Mouse (Mus musculus) erythroblast, embryonic 14.5 days (primary cell): Measurements from ENCODE around the gene Smyd2. TPM values are rescaled to one million over a fixed set of nuclear protein-coding genes. Genes with fewer than 3 reads are reported as not detected.

Source experiments
- H3K27me3 ChIP-seq: 2 replicates; pipeline ENCODE4 v1.6.1; 2012; ENCODE audit warnings: inconsistent platforms; ENCODE audit not compliant: control insufficient read depth
- H3K36me3 ChIP-seq: 2 replicates; pipeline ENCODE4 v1.6.1; 2012; ENCODE audit warnings: mild to moderate bottlenecking, inconsistent platforms; ENCODE audit not compliant: control insufficient read depth
- H3K4me1 ChIP-seq: 2 replicates; pipeline ENCODE4 v1.6.1; 2012; ENCODE audit warnings: inconsistent platforms; ENCODE audit not compliant: control insufficient read depth
- H3K4me3 ChIP-seq: replicated peaks from 2 replicates; pipeline ENCODE3; 2012; ENCODE audit warnings: moderate library complexity, mild to moderate bottlenecking, inconsistent platforms
- H3K9me3 ChIP-seq: 2 replicates; pipeline ENCODE4 v1.6.1; 2012; ENCODE audit warnings: low read length, inconsistent platforms, mixed read lengths; ENCODE audit not compliant: control insufficient read depth
- GATA1 ChIP-seq: IDR thresholded peaks from 2 replicates; pipeline ENCODE4 v1.6.1; 2012; ENCODE audit warnings: low read length, inconsistent platforms, mixed read lengths
- TAL1 ChIP-seq: IDR thresholded peaks from 3 replicates; pipeline ENCODE4 v1.6.1; 2012; ENCODE audit warnings: low read length, inconsistent platforms, mixed read lengths
- polyA plus RNA-seq: library from polyadenylated mRNA; stranded (reverse); fragments of >175 nt; gene quantifications from 2 replicates; pipeline ENCODE4 v1.2.3, GENCODE M21; 2012

The Smyd2 gene
- polyA plus RNA-seq, 1 experiment = 0.27 TPM

- Histone ChIP-seq H3K4me3 (peak overlapping the region; percentile 71), H3K27me3 (no peaks in the 10 kb centered on the region), H3K36me3 (no peaks in the 10 kb centered on the region), H3K9me3 (no peaks in the 10 kb centered on the region), H3K4me1 (peaks cover 21% of the 10 kb centered on the region)
- no peak for TF ChIP-seq TAL1
- no peak for TF ChIP-seq GATA1
These were observed 558 bp upstream of the Smyd2 start for GRCm38 (mm10) chr1:189922721-189923120.

DNA sequence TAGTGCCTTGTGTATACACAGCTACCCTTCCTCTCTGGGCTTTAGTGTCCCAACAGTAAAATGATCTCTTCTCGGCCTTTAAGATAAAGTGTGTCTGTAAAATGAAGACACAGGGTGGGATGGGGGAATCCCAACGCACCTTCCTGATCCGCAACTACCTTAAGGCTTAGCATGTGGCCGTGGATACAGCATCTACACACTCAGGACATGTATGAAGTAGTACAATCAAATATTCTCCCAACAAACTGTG, 670 bp downstream of the Smyd2 start:
- no peak for TF ChIP-seq GATA1
- no peak for TF ChIP-seq TAL1
- Histone ChIP-seq H3K27me3 (no peaks in the 10 kb centered on the region), H3K4me1 (peaks cover 21% of the 10 kb centered on the region), H3K4me3 (peak overlapping the region; percentile 71), H3K9me3 (no peaks in the 10 kb centered on the region), H3K36me3 (no peaks in the 10 kb centered on the region)

GRCm38 (mm10) chr1:189920701-189921567, 1.2 kb downstream of the Smyd2 start:
- H3K4me3 ChIP-seq = peak overlapping the region; percentile 71
- H3K4me1 ChIP-seq = peaks cover 21% of the 10 kb centered on the region
- H3K36me3 ChIP-seq = no peaks in the 10 kb centered on the region
- TF ChIP-seq GATA1 (no peak), TAL1 (no peak)
- H3K27me3 ChIP-seq = no peaks in the 10 kb centered on the region
- no peaks in the 10 kb centered on the region for H3K9me3 ChIP-seq

- no peak for TF ChIP-seq GATA1
- no peak for TF ChIP-seq TAL1
- H3K4me1 ChIP-seq = peaks cover 21% of the 10 kb centered on the region
- H3K4me3 ChIP-seq = no peak overlapping the region
- no peaks in the 10 kb centered on the region for H3K36me3 ChIP-seq
- no peaks in the 10 kb centered on the region for H3K27me3 ChIP-seq
- no peaks in the 10 kb centered on the region for H3K9me3 ChIP-seq
These were observed 2.4 kb downstream of the Smyd2 start for GRCm38 (mm10) chr1:189919756-189920155.

DNA sequence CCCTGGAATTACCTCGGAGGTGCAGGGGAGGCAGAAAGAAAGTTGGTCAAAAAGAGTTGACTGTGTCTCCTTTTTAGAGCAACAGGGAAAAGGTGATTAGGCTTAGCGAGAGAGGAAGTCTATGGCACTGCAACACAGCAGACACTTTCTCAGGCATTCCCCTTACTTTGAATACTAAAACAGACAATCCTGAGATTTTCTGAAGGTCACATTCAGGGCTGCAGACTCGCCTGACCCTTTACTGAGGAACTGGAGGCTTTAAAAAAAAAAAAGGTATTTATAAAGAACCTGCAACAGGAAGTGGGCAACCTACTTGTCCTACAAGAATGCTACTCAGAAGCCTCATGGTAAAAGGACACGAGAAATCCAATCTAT, 5.0 kb downstream of the Smyd2 start:
- H3K36me3 ChIP-seq = no peaks in the 10 kb centered on the region; the same call in 1 of the 2 replicates
- H3K9me3 ChIP-seq = no peaks in the 10 kb centered on the region
- no peak for TF ChIP-seq GATA1
- TF ChIP-seq TAL1 = no peak
- H3K4me3 ChIP-seq = no peak overlapping the region
- H3K27me3 ChIP-seq = no peaks in the 10 kb centered on the region
- H3K4me1 ChIP-seq = peaks cover 17% of the 10 kb centered on the region

- H3K36me3 ChIP-seq = no peaks in the 10 kb centered on the region; the same call in 1 of the 2 replicates
- peaks cover 12% of the 10 kb centered on the region for H3K4me1 ChIP-seq
- TF ChIP-seq GATA1 (no peak), TAL1 (no peak)
- no peak overlapping the region for H3K4me3 ChIP-seq
- no peaks in the 10 kb centered on the region for H3K9me3 ChIP-seq
- no peaks in the 10 kb centered on the region for H3K27me3 ChIP-seq
These were observed 5.6 kb downstream of the Smyd2 start for GRCm38 (mm10) chr1:189916422-189917125.

DNA sequence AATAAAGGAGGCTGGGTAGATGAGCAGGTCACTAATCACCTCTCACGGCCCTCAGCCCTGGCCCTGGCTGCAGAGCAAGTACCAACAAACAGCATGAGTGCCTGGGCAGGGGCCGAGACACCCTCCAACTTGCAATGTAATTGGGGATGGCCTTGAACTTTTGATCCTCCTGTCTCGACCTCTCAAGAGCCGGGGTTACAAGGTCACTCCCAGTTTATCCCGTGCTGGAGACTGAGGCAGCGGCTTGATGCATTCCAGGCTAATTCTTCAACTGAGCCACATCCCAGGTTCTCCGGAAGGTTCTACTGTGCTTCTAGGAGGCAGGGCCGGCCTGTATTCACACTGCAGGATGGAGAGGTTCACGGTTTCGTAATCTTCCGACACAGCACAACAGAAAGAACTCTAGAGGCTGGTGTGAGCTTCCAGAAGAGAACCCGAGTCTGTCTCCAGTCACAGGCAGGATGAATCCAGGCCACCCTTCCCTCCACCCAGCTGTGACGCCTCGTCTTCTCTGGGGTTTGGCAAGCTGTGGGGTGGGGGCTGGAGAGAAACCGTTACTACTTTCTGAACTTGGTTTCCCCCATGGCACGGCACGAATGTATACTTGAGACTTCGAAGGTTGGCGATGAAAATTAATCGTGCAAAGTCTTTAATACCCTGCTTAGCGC, 8.9 kb downstream of the Smyd2 start:
- H3K9me3 ChIP-seq = no peaks in the 10 kb centered on the region

DNA sequence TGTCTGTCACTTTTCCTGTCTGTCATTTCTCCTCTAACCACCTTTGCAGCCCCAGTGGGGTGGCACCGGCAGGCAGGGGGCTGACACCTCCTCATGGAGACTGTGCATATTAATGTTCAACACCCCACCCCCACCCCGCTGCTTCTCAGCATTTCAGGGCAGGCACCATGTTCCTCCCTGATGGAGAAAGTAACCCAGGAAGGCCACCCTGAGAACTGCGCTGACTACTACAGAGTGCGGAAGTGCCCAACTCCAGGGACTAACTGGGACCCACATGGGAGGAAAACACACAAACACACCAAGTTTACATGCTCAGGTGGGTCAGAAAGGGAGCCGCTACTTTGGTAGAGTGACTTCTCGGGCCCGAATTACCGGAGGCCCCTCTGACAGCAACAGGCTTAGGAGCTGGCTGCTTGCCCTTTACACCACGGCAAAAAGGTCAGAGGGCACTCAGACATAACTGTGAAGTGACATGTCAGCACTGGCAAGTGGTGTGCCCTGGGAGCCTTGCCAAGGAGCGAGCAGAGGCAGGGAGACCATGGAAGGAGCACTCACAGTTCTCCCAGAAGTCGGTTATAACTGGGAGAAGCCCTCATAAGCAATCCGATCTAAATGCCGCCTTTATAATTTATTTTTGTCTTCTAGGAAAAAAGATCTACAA, 11.3 kb downstream of the Smyd2 start:
- H3K36me3 ChIP-seq = peaks cover 14% of the 10 kb centered on the region
- H3K4me3 ChIP-seq = no peak overlapping the region
- TF ChIP-seq TAL1 (no peak), GATA1 (no peak)
- H3K9me3 ChIP-seq = no peaks in the 10 kb centered on the region; the same call in 1 of the 2 replicates
- no peaks in the 10 kb centered on the region for H3K4me1 ChIP-seq
- H3K27me3 ChIP-seq = no peaks in the 10 kb centered on the region

More for the DNA sequence above, 8.9 kb downstream of the Smyd2 start:
- no peaks in the 10 kb centered on the region for H3K4me1 ChIP-seq
- peaks cover 8% of the 10 kb centered on the region for H3K36me3 ChIP-seq
- H3K4me3 ChIP-seq = no peak overlapping the region
- TF ChIP-seq TAL1 (no peak), GATA1 (no peak)
- no peaks in the 10 kb centered on the region for H3K27me3 ChIP-seq

- TF ChIP-seq TAL1 = no peak
- no peak for TF ChIP-seq GATA1
These were observed 19.0 kb downstream of the Smyd2 start for GRCm38 (mm10) chr1:189903169-189903568.

More at GRCm38 (mm10) chr1:189903169-189903568, 19.0 kb downstream of the Smyd2 start:
- H3K27me3 ChIP-seq = no peaks in the 10 kb centered on the region
- no peak overlapping the region for H3K4me3 ChIP-seq
- no peaks in the 10 kb centered on the region; the same call in 1 of the 2 replicates for H3K9me3 ChIP-seq
- no peaks in the 10 kb centered on the region for H3K4me1 ChIP-seq
- peaks cover 20% of the 10 kb centered on the region for H3K36me3 ChIP-seq
